Mouse (Mus musculus): Measurements from ENCODE around the gene Mustn1.

DNA sequence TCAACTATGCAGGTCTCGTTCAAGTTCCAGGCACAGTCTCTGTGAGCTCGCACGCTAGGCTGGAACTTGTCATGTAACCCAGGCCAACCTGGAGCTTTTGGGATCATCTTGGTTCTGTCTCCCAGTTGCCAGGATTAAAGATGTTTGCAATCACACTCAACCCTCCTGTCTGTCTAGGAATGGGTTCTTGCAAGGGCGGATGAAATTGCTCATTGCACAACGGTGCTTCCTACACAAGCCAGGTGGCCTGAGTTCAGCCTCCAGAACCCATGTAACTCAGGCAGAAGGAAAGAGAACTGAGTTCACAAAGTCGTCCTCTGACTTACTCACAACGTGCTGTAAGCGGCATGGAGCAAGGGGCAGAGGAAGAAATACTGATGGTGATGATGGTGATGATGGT is 32.1 kb downstream of the Mustn1 start:
- TF ChIP-seq CTCF (IDR thresholded peaks at IDR 0.05; ENCODE audit: low read depth, low read length) (no peak), TAL1 (conservative IDR thresholded peaks at IDR 0.05; ENCODE audit: low read depth, low read length) (no peak), POLR2AphosphoS5 (IDR thresholded peaks at IDR 0.05; ENCODE audit: insufficient replicate concordance, low read depth, low read length) (no peak), GATA1 (IDR thresholded peaks at IDR 0.05; ENCODE audit: borderline replicate concordance, low read length) (no peak)
